Mouse (Mus musculus) liver, embryonic 15.5 days (tissue): ENCODE measurements at regions not wholly inside any gene's neighbourhood (a gene's known extent, or its start where the extent isn't known, plus 50 kb on each side); places are given as distances from the start of the nearest gene placed in this dataset.

Experiments
- ATAC-seq: fragments of 200-750 bp; cut with Nextera tagmentation; 2 replicates; pipeline ENCODE4 v1.8.0; 2017; ENCODE audit warnings: moderate number of reproducible peaks, mild to moderate bottlenecking, moderate library complexity; ENCODE audit not compliant: insufficient read depth
- H3K27ac ChIP-seq: fragments of 300-500 bp; sonication (generic); replicated peaks from 2 replicates; pipeline ENCODE4 v1.5.1; 2015; ENCODE audit warnings: mild to moderate bottlenecking, inconsistent platforms
- H3K27me3 ChIP-seq: fragments of 300-500 bp; sonication (generic); 2 replicates; pipeline ENCODE4 v1.6.1; 2015; ENCODE audit warnings: mild to moderate bottlenecking, inconsistent platforms
- H3K36me3 ChIP-seq: fragments of 300-500 bp; sonication (generic); replicated peaks from 2 replicates; pipeline ENCODE4 v1.6.1; 2015; ENCODE audit warnings: moderate library complexity, mild to moderate bottlenecking, inconsistent platforms
- H3K4me1 ChIP-seq: fragments of 300-500 bp; sonication (generic); replicated peaks from 2 replicates; pipeline ENCODE4 v1.6.1; 2015; ENCODE audit warnings: inconsistent platforms
- H3K4me2 ChIP-seq: fragments of 300-500 bp; sonication (generic); 2 replicates; pipeline ENCODE4 v1.6.1; 2015; ENCODE audit warnings: moderate library complexity, mild to moderate bottlenecking, inconsistent platforms
- H3K4me3 ChIP-seq: fragments of 300-500 bp; sonication (generic); replicated peaks from 2 replicates; pipeline ENCODE4 v1.5.1; 2015; ENCODE audit warnings: mild to moderate bottlenecking, inconsistent platforms
- H3K9ac ChIP-seq: fragments of 300-500 bp; sonication (generic); 2 replicates; pipeline ENCODE4 v1.6.1; 2015; ENCODE audit warnings: moderate library complexity, mild to moderate bottlenecking, inconsistent platforms
- H3K9me3 ChIP-seq: fragments of 300-500 bp; sonication (generic); replicated peaks from 2 replicates; pipeline ENCODE4 v1.6.1; 2016; ENCODE audit warnings: inconsistent platforms
- WGBS: fragments of 180-500 bp; shearing (Covaris S2); methylation state at CpG from one replicate; pipeline ENCODE4 v1.1.7; 2015; ENCODE audit warnings: mixed read lengths; ENCODE audit not compliant: insufficient replicate concordance; 5-methylcytosine and 5-hydroxymethylcytosine counted together

- Histone ChIP-seq H3K36me3 (no peaks in the 10 kb centered on the region), H3K27me3 (no peaks in the 10 kb centered on the region), H3K9me3 (no peaks in the 10 kb centered on the region), H3K4me2 (no peak overlapping the region), H3K4me3 (no peak overlapping the region), H3K27ac (no peak overlapping the region), H3K4me1 (peaks cover 11% of the 10 kb centered on the region), H3K9ac (no peak overlapping the region)
- ATAC-seq = no peak
- WGBS = 72% methylated on average over 2 of the region's 2 CpGs
Measured at GRCm38 (mm10) chr1:151121686-151122085, 60.7 kb upstream of the Gm47985 start.

- H3K4me2 ChIP-seq = no peak overlapping the region
- H3K9me3 ChIP-seq = no peaks in the 10 kb centered on the region
- no peaks in the 10 kb centered on the region for H3K27me3 ChIP-seq
- no peak for ATAC-seq
- H3K4me1 ChIP-seq = peaks cover 27% of the 10 kb centered on the region
- H3K36me3 ChIP-seq = no peaks in the 10 kb centered on the region
- 78% methylated on average over 7 of the region's 7 CpGs for WGBS
- no peak overlapping the region for H3K9ac ChIP-seq
- H3K27ac ChIP-seq = no peak overlapping the region
- no peak overlapping the region for H3K4me3 ChIP-seq
Measured at GRCm38 (mm10) chr1:151123964-151124363, 58.4 kb upstream of the Gm47985 start.

GRCm38 (mm10) chr1:151125028-151125659 lies 57.2 kb upstream of the Gm47985 start:
- H3K27me3 ChIP-seq = no peaks in the 10 kb centered on the region
- H3K9ac ChIP-seq = no peak overlapping the region
- no peaks in the 10 kb centered on the region for H3K36me3 ChIP-seq
- H3K4me2 ChIP-seq = no peak overlapping the region
- no peak for ATAC-seq
- H3K4me1 ChIP-seq = peaks cover 38% of the 10 kb centered on the region
- no peak overlapping the region for H3K27ac ChIP-seq
- H3K4me3 ChIP-seq = no peak overlapping the region
- 81% methylated on average over 9 of the region's 9 CpGs for WGBS
- H3K9me3 ChIP-seq = no peaks in the 10 kb centered on the region

GRCm38 (mm10) chr1:151125764-151126485 lies 56.4 kb upstream of the Gm47985 start:
- Histone ChIP-seq H3K9me3 (no peaks in the 10 kb centered on the region), H3K9ac (no peak overlapping the region), H3K4me2 (no peak overlapping the region), H3K36me3 (no peaks in the 10 kb centered on the region), H3K4me1 (peaks cover 43% of the 10 kb centered on the region), H3K27ac (peak overlapping the region; percentile 38; the same call in 1 of the 2 replicates), H3K4me3 (no peak overlapping the region), H3K27me3 (no peaks in the 10 kb centered on the region)
- no peak for ATAC-seq
- WGBS = 63% methylated on average over 3 of the region's 3 CpGs

GRCm38 (mm10) chr1:151126756-151127155 lies 55.6 kb upstream of the Gm47985 start:
- H3K27me3 ChIP-seq = no peaks in the 10 kb centered on the region
- no peak overlapping the region for H3K4me3 ChIP-seq
- WGBS = 16% methylated on average over 1 of the region's 1 CpGs
- no peaks in the 10 kb centered on the region for H3K36me3 ChIP-seq
- ATAC-seq = peak; percentile 74
- peak overlapping the region; percentile 79 for H3K27ac ChIP-seq
- no peaks in the 10 kb centered on the region for H3K9me3 ChIP-seq
- H3K4me2 ChIP-seq = peak overlapping the region; percentile 12
- peaks cover 52% of the 10 kb centered on the region for H3K4me1 ChIP-seq
- 0 out of 2 replicates have a peak overlapping the region, but pooled peaks have one; percentile 3 for H3K9ac ChIP-seq

GRCm38 (mm10) chr1:151128005-151128404 lies 54.3 kb upstream of the Gm47985 start:
- peak; percentile 27 for ATAC-seq

GRCm38 (mm10) chr1:151128955-151129354 lies 53.4 kb upstream of the Gm47985 start:
- Histone ChIP-seq H3K27me3 (no peaks in the 10 kb centered on the region), H3K27ac (peak overlapping the region; percentile 53), H3K9ac (no peak overlapping the region), H3K4me3 (no peak overlapping the region), H3K4me2 (no peak overlapping the region), H3K36me3 (no peaks in the 10 kb centered on the region), H3K4me1 (peaks cover 61% of the 10 kb centered on the region), H3K9me3 (no peaks in the 10 kb centered on the region)
- peak; percentile 9; the same call in 1 of the 2 replicates for ATAC-seq

More at GRCm38 (mm10) chr1:151128005-151128404, 54.3 kb upstream of the Gm47985 start:
- Histone ChIP-seq H3K4me1 (peaks cover 61% of the 10 kb centered on the region), H3K27ac (peak overlapping the region; percentile 80), H3K4me2 (no peak overlapping the region), H3K9me3 (no peaks in the 10 kb centered on the region), H3K4me3 (no peak overlapping the region), H3K9ac (no peak overlapping the region), H3K36me3 (no peaks in the 10 kb centered on the region), H3K27me3 (no peaks in the 10 kb centered on the region)
- WGBS = 59% methylated on average over 5 of the region's 5 CpGs

- Histone ChIP-seq H3K27me3 (no peaks in the 10 kb centered on the region), H3K9ac (no peak overlapping the region), H3K36me3 (no peaks in the 10 kb centered on the region), H3K4me1 (peaks cover 61% of the 10 kb centered on the region), H3K4me3 (no peak overlapping the region), H3K27ac (peak overlapping the region; percentile 48), H3K9me3 (no peaks in the 10 kb centered on the region), H3K4me2 (no peak overlapping the region)
- ATAC-seq = peak; percentile 11; the same call in 1 of the 2 replicates
- WGBS = 38% methylated on average over 6 of the region's 6 CpGs
Measured at GRCm38 (mm10) chr1:151130036-151130435, 52.3 kb upstream of the Gm47985 start.

GRCm38 (mm10) chr1:151130845-151131626 lies 51.3 kb upstream of the Gm47985 start:
- no peaks in the 10 kb centered on the region for H3K27me3 ChIP-seq
- H3K36me3 ChIP-seq = no peaks in the 10 kb centered on the region
- H3K27ac ChIP-seq = 0 out of 2 replicates have a peak overlapping the region, but pooled peaks have one; percentile 0
- no peaks in the 10 kb centered on the region for H3K9me3 ChIP-seq
- H3K9ac ChIP-seq = peak overlapping the region; percentile 1; the same call in 1 of the 2 replicates
- peaks cover 54% of the 10 kb centered on the region for H3K4me1 ChIP-seq
- no peak overlapping the region for H3K4me3 ChIP-seq
- no peak for ATAC-seq
- peak overlapping the region; percentile 29 for H3K4me2 ChIP-seq
- 45% methylated on average over 5 of the region's 5 CpGs for WGBS

- Histone ChIP-seq H3K4me3 (no peak overlapping the region), H3K9ac (peak overlapping the region; percentile 1; the same call in 1 of the 2 replicates), H3K27ac (peak overlapping the region; percentile 0; the same call in 1 of the 2 replicates), H3K27me3 (no peaks in the 10 kb centered on the region), H3K9me3 (no peaks in the 10 kb centered on the region), H3K4me1 (peaks cover 49% of the 10 kb centered on the region), H3K36me3 (no peaks in the 10 kb centered on the region), H3K4me2 (peak overlapping the region; percentile 29)
- peak; percentile 36; the same call in 1 of the 2 replicates for ATAC-seq
- WGBS = 36% methylated on average over 4 of the region's 4 CpGs
Measured at GRCm38 (mm10) chr1:151131627-151132284, 50.6 kb upstream of the Gm47985 start.
